Mouse (Mus musculus): ENCODE data around the gene Lrrc7.
"Not testable (repeated sequence)": the region's sequence is repeated elsewhere in the genome, so short reads cannot be mapped to it uniquely, and the experiment has no call there.

Lrrc7 gene

GRCm38 (mm10) chr3:158164452-158164851, 397.6 kb downstream of the Lrrc7 start:
- DNase-seq: no peak

DNA sequence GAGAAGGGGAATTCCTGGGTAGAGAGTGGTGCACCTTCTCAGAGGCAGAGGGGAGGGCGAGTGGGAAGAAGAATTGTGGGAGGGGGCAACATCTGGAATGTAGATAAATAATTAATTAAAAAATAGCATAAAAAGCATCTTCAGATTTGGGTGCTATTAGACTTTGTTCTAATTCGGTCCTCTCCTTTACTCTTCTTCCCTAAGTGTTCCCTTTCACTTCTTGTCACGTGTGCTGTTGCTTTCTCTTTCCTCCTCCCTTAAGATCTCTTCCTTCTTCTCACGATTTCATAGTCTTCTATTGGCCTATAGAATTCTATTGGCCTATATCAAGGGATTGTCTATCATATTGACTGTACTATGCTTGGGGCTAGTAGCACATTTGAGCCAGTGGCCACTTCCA, 398.9 kb downstream of the Lrrc7 start:
- DNase-seq: no peak

DNA sequence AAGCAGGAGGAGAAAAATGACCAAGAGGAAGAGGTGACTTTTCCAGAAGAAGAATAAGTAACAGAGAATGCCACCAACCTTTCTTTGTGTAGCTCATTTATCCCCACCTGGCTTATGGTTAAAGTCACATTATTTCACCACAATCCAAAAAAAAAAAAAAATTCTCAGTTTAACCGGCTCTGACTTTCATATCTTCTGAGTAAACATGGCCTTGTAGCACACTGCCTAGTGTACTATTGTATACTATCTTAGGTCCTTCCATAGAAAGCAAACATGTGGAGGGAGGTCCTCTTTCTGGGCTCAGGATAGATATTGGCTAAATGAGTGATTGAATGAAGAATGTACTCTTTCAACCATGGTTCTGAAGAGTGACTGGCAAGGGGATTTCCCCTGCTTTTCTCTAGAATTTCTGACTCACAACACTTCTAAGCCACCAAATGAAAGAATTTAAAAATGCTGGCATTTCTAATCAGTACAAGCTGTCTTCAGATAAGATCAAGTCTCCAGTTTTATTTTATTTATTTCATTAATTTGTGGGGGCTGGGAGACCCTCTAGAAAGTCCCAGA, 400.0 kb downstream of the Lrrc7 start:
- DNase-seq: no peak

DNA sequence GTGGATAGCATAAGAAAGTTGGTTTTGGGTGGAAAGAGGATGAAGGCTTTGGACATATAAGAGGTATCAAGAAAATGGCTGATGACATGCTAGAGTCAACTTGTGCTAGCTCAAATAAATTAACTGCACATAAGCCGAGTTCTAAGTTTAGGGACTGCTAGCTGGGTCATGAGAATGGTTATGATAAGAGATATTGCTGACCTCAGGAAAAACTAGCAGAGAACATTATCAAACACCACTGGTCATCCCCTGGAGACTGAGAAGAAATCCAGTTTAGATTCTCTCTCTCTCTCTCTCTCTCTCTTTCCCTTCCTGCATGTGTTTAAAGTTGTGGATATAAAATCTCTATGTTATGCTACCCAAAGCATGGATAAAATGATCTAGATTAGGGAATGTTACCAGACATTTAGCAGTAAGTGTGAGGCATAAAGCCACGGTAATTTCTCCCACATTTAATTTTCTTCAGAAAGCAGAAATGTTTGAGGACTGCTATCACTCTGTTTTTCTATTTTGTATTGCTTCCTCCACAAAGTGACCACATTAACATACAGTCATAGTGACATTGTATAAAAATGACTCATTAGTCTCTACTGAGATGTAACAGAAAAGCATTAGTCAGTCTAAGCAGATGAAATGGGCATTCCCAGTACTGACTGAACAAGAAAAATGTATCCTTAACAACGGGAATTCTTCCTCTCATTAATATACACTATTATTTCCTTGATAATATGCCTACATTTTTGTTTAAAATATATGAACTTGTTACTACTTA, 406.3 kb downstream of the Lrrc7 start:
- no peak for DNase-seq

DNA sequence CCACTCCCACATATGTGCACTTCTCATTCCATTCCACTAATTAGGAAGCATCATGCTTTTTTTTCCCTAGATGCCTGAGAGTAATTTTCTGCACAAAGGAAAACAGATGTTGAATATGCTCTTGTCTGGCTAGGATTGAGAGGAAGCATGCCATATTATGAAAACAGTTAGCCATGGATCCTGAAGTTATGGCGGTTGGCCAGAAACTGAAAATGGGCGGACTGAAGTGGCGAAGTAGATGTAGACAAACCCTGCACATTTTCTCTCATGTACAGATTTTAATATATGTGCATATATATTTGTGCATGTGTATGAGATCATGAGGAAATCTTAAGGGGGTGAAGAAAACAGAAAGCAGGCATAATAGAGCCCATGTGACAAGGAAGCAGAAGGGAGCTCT, 407.9 kb downstream of the Lrrc7 start:
- DNase-seq: peak in 1 of 2 experiments; percentile 13

GRCm38 (mm10) chr3:158148998-158149397, 413.0 kb downstream of the Lrrc7 start:
- DNase-seq: no peak

DNA sequence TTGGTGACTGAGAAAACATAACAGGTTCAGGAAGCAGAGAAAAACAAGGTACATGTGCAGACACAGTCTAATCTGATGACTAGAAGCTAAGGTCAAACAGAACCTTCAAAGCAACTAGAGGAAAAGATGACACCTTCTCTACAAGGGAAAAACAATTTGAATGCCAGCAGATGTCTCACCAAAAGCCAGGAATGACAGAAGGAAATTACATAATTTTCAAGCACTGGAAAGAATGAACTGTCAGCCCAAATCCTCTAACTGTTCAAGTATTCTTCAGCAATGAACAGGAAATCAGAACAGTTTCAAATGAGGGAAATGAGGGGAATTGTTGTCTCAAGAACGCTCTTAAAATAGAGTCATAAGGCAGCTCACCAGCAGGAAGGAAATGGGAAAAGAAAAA, 421.4 kb downstream of the Lrrc7 start:
- DNase-seq: no peak

GRCm38 (mm10) chr3:158137796-158138195, 424.2 kb downstream of the Lrrc7 start:
- DNase-seq: no peak

- DNase-seq: no peak
Observed at GRCm38 (mm10) chr3:158131672-158132071, 430.3 kb downstream of the Lrrc7 start.

GRCm38 (mm10) chr3:158131233-158131632, 430.8 kb downstream of the Lrrc7 start:
- no peak for DNase-seq

- no peak for DNase-seq
Observed at GRCm38 (mm10) chr3:158122899-158123298, 439.1 kb downstream of the Lrrc7 start.

DNA sequence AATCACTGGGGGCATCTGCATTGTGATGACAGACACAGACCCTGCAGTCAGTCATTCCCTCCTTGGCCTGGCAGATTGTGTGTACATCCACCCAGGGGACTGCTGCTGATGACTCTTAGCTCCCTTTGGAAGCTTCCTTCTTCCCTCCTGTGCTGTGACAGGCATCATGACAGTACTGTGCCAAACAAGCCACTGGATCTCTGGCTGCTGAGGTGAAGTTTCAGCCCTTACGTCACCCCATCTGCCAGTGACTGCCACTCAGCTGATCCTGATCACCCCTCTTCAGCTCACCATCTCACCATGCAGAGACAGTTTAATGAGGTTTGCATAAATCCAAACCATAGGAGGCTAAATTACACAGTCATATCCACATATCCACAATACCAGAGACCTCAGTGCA, 456.8 kb downstream of the Lrrc7 start:
- peak; percentile 9 to 11 for DNase-seq

DNA sequence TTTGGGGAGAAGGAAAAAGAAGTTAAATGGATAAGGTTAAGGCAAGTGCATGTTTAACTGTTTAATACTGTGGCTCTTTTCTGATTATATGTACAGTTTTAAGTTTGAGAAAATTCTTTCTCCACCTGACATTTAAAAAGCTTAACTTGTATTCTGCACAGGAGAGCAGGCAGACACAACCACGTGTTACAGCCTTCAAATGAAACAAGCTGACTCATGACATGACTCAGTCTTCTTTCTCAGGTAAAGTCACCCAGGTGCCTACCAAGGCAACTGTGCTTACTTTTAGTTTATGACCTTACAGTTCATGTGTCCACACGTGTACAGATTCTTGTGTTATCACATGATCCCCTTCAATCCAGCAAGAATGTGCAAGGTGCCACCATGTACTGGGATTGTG, 458.6 kb downstream of the Lrrc7 start:
- no peak for DNase-seq

DNA sequence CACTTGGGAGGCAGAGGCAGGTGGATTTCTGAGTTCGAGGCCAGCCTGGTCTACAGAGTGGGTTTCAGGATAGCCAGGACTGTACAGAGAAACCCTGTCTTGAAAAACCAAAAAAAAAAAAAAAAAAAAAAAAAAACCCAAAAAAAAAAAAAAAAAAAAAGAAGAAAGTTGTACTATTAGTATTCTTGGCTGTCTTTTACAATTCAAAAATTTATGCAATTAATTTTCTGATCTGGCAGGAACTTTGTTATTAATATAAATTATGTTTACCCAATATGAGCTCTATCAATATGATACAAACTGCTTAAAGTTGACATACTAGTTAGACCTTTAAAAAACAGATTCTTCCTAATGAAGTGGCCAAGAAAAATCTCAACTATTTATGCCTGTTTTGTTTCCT, 459.5 kb downstream of the Lrrc7 start:
- DNase-seq: not testable (repeated sequence)

- DNase-seq: not testable (repeated sequence)
Observed at GRCm38 (mm10) chr3:158102043-158102442, 460.0 kb downstream of the Lrrc7 start.

DNA sequence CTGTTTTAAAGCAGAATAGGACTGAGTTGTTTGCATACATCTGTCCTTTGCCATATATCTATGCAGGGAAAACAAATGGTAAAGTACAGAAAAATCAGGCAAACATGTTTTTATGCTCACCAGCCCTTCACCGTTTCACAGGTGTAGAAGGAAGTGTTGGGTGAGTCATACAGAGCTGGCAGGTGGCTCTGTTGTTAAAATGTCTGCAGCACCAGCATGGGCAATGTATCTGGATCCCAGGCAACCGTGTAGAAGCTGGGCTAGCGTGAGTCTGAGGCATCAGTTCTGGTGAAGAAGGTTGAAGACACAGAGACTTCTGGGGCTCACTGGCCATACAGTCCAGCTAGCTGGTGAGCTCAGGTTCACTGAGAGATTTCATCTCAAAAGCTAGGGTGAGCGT, 468.1 kb downstream of the Lrrc7 start:
- no peak for DNase-seq

DNA sequence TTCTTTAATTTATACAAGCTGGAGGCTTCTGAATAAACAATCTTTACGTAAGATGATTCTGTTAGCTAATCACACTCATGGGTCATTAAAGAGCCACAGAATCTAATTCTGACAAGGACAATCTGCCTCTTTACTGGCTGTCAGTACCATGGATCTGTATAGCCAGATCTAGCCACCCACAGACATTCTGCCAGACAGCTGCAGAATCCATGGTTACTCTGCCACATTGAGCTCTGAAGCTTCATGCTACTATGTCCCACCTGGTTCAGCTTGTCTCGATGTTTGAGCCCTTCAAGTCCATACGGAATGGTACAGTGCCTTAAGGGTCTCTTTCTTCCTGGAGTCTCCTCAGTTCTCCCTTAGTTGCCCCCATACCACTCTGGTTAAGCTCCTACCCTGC, 470.4 kb downstream of the Lrrc7 start:
- no peak for DNase-seq

DNA sequence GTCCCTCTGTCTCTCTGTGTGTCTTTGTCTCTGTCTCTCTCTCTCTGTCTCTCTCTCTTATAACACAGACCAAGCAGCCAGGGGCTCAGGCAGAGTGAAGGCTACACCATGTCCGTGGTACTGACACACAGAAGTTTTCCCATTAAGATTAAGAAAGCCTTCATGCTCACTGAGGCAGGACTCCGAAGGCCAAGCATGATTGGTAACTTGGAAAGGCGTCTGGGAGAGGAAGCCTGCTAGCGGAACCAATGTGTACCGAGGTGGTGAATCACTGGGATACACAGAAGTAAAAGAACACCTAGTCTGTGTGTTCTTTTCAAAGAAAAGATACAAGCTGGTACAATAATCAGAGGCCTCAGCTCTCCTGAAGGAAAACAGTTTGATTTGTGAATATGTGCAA, 484.2 kb downstream of the Lrrc7 start:
- DNase-seq: no peak

- no peak for DNase-seq
Observed at GRCm38 (mm10) chr3:158077380-158077772, 484.6 kb downstream of the Lrrc7 start.

DNA sequence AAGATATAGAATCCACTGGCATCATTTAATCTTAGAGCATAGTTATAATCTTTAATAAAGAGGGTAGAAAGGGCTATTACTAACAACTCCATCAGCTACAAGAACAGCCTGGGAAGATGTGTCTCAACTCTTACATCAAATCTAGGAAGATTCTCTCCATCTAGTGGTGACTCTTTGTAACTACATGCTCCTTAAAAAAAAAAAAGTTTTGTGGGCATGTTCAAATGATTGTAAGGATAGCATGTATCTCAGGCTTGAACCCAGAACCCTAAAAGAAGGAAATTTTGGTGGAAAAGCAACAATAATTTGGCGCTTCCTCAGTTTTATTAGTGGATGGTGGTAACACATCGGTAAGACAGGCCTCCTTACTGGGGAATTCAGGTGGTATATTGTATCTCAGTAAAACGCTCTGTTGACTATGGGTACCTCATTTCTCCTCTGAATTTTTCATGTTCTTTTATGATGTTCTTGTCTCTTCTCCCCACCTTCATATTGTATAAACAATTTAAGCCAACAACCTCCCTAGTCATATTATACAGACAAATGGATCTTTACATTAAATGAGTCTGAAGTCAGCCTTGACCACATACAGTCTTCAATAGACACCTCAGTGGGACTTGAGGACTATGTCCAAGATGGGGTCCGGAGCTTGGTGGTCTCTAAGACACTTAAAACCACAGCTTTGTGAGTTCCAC, 485.2 kb downstream of the Lrrc7 start:
- DNase-seq: peak in 1 of 2 experiments; percentile 32

- DNase-seq: no peak
Observed at GRCm38 (mm10) chr3:158075004-158075403, 487.0 kb downstream of the Lrrc7 start.

DNA sequence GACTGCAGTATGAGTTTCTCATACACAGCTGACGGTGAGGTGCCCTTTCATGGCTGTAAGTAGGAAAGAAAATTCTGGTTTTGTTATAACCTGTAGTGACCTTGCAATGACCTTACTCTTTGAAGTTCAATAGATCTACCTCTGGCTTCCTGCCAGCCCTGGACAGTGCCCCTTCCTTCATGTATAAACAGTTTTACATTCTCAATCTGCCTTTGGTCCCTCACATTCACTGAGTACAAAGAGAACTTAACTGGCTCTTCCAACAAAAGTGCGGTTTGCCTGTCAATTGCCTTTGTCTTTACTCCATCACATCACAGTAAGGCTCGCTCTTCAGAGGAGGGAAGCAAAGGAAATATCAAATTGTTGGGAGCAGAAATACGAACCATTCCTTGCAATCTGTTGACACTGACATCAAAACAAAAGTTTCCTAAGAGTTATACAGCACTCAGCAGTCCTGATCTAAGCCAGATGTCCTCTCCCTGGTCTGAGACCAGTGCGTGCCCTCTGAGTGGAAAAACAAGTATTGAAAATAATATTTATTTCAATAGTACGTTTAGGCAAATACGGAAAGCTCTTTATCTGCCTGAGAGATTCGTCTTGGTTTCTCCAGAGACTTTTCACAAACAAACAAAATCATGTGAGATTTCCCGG, 493.3 kb downstream of the Lrrc7 start:
- peak in 1 of 2 experiments; percentile 8 for DNase-seq

- DNase-seq: no peak
Observed at GRCm38 (mm10) chr3:158067916-158068315, 494.1 kb downstream of the Lrrc7 start.

- no peak for DNase-seq
Observed at GRCm38 (mm10) chr3:158065256-158065655, 496.8 kb downstream of the Lrrc7 start.

All from cerebellum, postnatal 10 days (tissue).